Mouse (Mus musculus) heart, postnatal 0 days (tissue): ENCODE results near the gene Ppm1m.

Source experiments
- CTCF ChIP-seq: IDR thresholded peaks from 2 replicates; pipeline ENCODE4 v1.5.1; 2016; ENCODE audit warnings: antibody characterized with exemption, control low read depth, low read depth
- EP300 ChIP-seq: IDR thresholded peaks from 2 replicates; pipeline ENCODE4 v1.6.1; 2016; ENCODE audit warnings: antibody characterized with exemption, low read depth

GRCm38 (mm10) chr9:106149399-106149754 lies 50.2 kb downstream of the Ppm1m start:
- TF ChIP-seq CTCF (no peak), EP300 (no peak)
